9 mouse cellular contexts compared by ENCODE assay signal in genomic region chr1:143916587-143916986, GRCm38 (mm10).
DNase-seq lines count a peak whose midpoint lies in the region; ATAC-seq lines count a peak whose summit lies in the region.
"Had no signal": no experiment of that assay in that cellular context is flagged by ENCODE, and none has a peak within 500 bp of the region (broad histone marks: within the 10 kb centered on the region; RNA-seq: fewer than 3 reads in every experiment).

No protein-coding gene starts in this region.

- DNase-seq in heart, adult 11 months = peak; percentile 96
- peak; percentile 17 to 60 for DNase-seq in spleen, postnatal 10 days (ENCODE audit: low spot score in 2 of 2)
- DNase-seq in urinary bladder, postnatal 36 days (ENCODE audit: low spot score in 2 of 2) = no peak

- no peak overlapping the region for H3K27ac ChIP-seq in heart, embryonic 11.5 days (ENCODE audit: low read depth, low read length)
- H3K27ac ChIP-seq in brown adipose tissue, adult 24 weeks (replicated peaks; ENCODE audit: low read depth, low read length) = peak overlapping the region; percentile 44
- peak overlapping the region; percentile 38 for H3K27ac ChIP-seq in liver, embryonic 15.5 days (replicated peaks)
- H3K27ac ChIP-seq in forebrain, embryonic 12.5 days = no peak overlapping the region
- no peak overlapping the region for H3K27ac ChIP-seq in neural tube, embryonic 15.5 days (replicated peaks)

- H3K9ac ChIP-seq in heart, embryonic 11.5 days (ENCODE audit: low read depth, low read length) = no peak overlapping the region
- no peak overlapping the region for H3K9ac ChIP-seq in liver, embryonic 15.5 days
- no peak overlapping the region for H3K9ac ChIP-seq in forebrain, embryonic 12.5 days
- no peak overlapping the region for H3K9ac ChIP-seq in neural tube, embryonic 15.5 days (replicated peaks)

- no peaks in the 10 kb centered on the region for H3K9me3 ChIP-seq in heart, embryonic 11.5 days (replicated peaks; ENCODE audit: control insufficient read depth, low read length)
- H3K9me3 ChIP-seq in liver, embryonic 15.5 days (replicated peaks) = no peaks in the 10 kb centered on the region
- no peaks in the 10 kb centered on the region for H3K9me3 ChIP-seq in forebrain, embryonic 12.5 days
- no peaks in the 10 kb centered on the region for H3K9me3 ChIP-seq in neural tube, embryonic 15.5 days (replicated peaks)

- WGBS in heart, embryonic 11.5 days (ENCODE audit: insufficient replicate concordance) = 68% methylated on average over 9 of the region's 9 CpGs
- 23% methylated on average over 9 of the region's 9 CpGs for WGBS in liver, embryonic 15.5 days (ENCODE audit: insufficient replicate concordance)
- 87% methylated on average over 9 of the region's 9 CpGs for WGBS in forebrain, embryonic 12.5 days
- 82% methylated on average over 9 of the region's 9 CpGs for WGBS in neural tube, embryonic 15.5 days

- H3K4me1 ChIP-seq in heart, embryonic 11.5 days (ENCODE audit: control insufficient read depth, insufficient read depth, low read length) = no peaks in the 10 kb centered on the region
- peaks cover 9% of the 10 kb centered on the region for H3K4me1 ChIP-seq in brown adipose tissue, adult 24 weeks (ENCODE audit: control insufficient read depth, insufficient read depth, insufficient read length, low read length)
- H3K4me1 ChIP-seq in liver, embryonic 15.5 days (replicated peaks) = no peaks in the 10 kb centered on the region
- peaks cover 9% of the 10 kb centered on the region for H3K4me1 ChIP-seq in forebrain, embryonic 12.5 days
- 0 out of 2 replicates have a peak, but pooled peaks cover 6% of the 10 kb centered on the region for H3K4me1 ChIP-seq in neural tube, embryonic 15.5 days

- H3K4me3 ChIP-seq in heart, embryonic 11.5 days (ENCODE audit: low read depth, low read length) = no peak overlapping the region
- H3K4me3 ChIP-seq in brown adipose tissue, adult 24 weeks (ENCODE audit: insufficient read depth, low read depth, low read length) = no peak overlapping the region
- H3K4me3 ChIP-seq in liver, embryonic 15.5 days (replicated peaks) = no peak overlapping the region
- no peak overlapping the region for H3K4me3 ChIP-seq in forebrain, embryonic 12.5 days (replicated peaks)
- H3K4me3 ChIP-seq in neural tube, embryonic 15.5 days (replicated peaks) = no peak overlapping the region
- H3K4me3 ChIP-seq: myocyte had no signal

- H3K27me3 ChIP-seq in heart, embryonic 11.5 days (ENCODE audit: control insufficient read depth, insufficient read depth, low read length) = no peaks in the 10 kb centered on the region
- H3K27me3 ChIP-seq in liver, embryonic 15.5 days = no peaks in the 10 kb centered on the region
- no peaks in the 10 kb centered on the region; the same call in 1 of the 2 replicates for H3K27me3 ChIP-seq in forebrain, embryonic 12.5 days
- H3K27me3 ChIP-seq in neural tube, embryonic 15.5 days (replicated peaks) = no peaks in the 10 kb centered on the region

- ATAC-seq in heart, embryonic 11.5 days (replicated peaks; ENCODE audit: insufficient number of reproducible peaks, low FRiP score, low TSS enrichment) = no peak
- ATAC-seq in liver, embryonic 15.5 days (ENCODE audit: insufficient read depth) = peak; percentile 47
- no peak for ATAC-seq in forebrain, embryonic 12.5 days (ENCODE audit: low FRiP score)
- ATAC-seq in neural tube, embryonic 15.5 days (ENCODE audit: low FRiP score) = no peak

- H3K4me2 ChIP-seq in heart, embryonic 11.5 days = no peak overlapping the region
- H3K4me2 ChIP-seq in liver, embryonic 15.5 days = no peak overlapping the region
- no peak overlapping the region for H3K4me2 ChIP-seq in forebrain, embryonic 12.5 days
- H3K4me2 ChIP-seq in neural tube, embryonic 15.5 days = no peak overlapping the region

- H3K36me3 ChIP-seq in heart, embryonic 11.5 days (ENCODE audit: control insufficient read depth, insufficient read depth, low read length) = no peaks in the 10 kb centered on the region
- H3K36me3 ChIP-seq in liver, embryonic 15.5 days (replicated peaks) = no peaks in the 10 kb centered on the region
- no peaks in the 10 kb centered on the region for H3K36me3 ChIP-seq in forebrain, embryonic 12.5 days (replicated peaks)
- no peaks in the 10 kb centered on the region for H3K36me3 ChIP-seq in neural tube, embryonic 15.5 days

Comparison
In these comparisons a context has a peak if more than half of its experiments do, and no peak if none do; other contexts are left out.
1. DNase-seq: peak in heart, adult 11 months (single experiment) and spleen, postnatal 10 days (2 of 2); none in urinary bladder, postnatal 36 days (0 of 2).
2. H3K27ac ChIP-seq: peak in brown adipose tissue, adult 24 weeks (single experiment) and liver, embryonic 15.5 days (single experiment); none in heart, embryonic 11.5 days (single experiment), forebrain, embryonic 12.5 days (single experiment) and neural tube, embryonic 15.5 days (single experiment).